Mouse (Mus musculus): ENCODE results near the gene Abcd2.

DNA sequence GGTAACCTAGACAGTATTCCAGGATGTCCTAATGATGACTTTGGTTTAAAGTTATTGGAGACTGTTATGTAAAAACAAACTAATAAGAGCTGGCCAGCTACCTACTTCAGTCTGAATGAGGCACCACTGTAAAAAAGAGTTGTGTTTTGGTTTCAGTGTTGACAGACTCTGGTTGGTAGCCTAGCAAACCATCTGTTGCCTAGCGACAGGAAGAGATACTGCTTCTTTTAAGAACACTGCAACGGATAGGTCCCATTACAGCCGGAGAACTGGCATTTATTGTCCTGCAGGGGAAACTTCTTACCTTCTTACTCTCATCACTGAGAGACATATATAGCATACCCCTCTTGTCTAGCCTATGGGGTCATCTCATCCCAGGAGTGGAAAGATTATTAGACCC, 86.7 kb downstream of the Abcd2 start:
- no peak for TF ChIP-seq CTCF (IDR thresholded peaks at IDR 0.05; ENCODE audit: insufficient read depth, low read length)
- TF ChIP-seq POLR2A (IDR thresholded peaks at IDR 0.05; ENCODE audit: borderline replicate concordance, extremely low read depth, low read depth, low read length): no peak

All from lung, adult 2 months (tissue).